Mouse (Mus musculus): ENCODE data around the gene Armc9. TPM values are rescaled to one million over a fixed set of nuclear protein-coding genes. Genes with fewer than 3 reads are reported as not detected.

The Armc9 gene
- polyA plus RNA-seq, 1 experiment from 2014 or later = 39.7 TPM

DNA sequence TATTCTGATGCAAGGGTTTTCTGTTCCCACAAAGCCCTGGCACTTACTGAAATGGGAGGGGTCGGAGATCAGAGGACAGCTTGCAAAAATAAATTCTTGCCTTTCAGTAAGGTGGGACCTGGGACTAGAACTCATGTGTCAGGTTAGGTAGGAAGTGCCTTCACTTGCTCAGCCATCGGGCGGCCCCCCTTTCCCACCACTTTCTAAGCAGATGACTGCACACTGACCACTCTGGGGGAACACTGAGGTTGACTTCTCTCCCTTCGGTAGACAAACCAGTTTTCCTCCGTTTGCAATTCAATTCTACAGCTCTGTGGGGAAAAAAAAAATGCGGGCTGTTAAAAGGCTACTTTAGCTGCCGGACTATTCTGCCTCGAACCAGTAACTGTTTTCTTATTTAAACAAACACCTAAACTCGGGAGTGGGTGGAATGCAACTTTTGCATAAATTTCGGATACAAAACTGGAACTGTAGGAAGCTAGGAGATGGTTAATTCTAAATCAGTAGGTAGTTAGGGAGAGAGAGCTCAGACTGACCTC lies 157.0 kb downstream of the Armc9 start:
- 30% methylated on average over 10 of the region's 10 CpGs for WGBS
- H3K4me2 ChIP-seq = no peak overlapping the region
- H3K9ac ChIP-seq = no peak overlapping the region
- no peaks in the 10 kb centered on the region for H3K27me3 ChIP-seq (replicated peaks)
- no peaks in the 10 kb centered on the region for H3K9me3 ChIP-seq
- H3K4me1 ChIP-seq = peaks cover 8% of the 10 kb centered on the region; the same call in 1 of the 2 replicates
- no peaks in the 10 kb centered on the region for H3K36me3 ChIP-seq (replicated peaks)
- no peak for ATAC-seq (replicated peaks)
- H3K4me3 ChIP-seq = no peak overlapping the region
- no peak overlapping the region for H3K27ac ChIP-seq

- Histone ChIP-seq H3K27me3 (replicated peaks) (no peaks in the 10 kb centered on the region), H3K9ac (no peak overlapping the region), H3K4me1 (peaks cover 8% of the 10 kb centered on the region; the same call in 1 of the 2 replicates), H3K27ac (no peak overlapping the region), H3K9me3 (no peaks in the 10 kb centered on the region), H3K4me2 (no peak overlapping the region), H3K36me3 (replicated peaks) (no peaks in the 10 kb centered on the region), H3K4me3 (no peak overlapping the region)
- whole genome bisulfite sequencing = 77% methylated on average over 3 of the region's 3 CpGs
- ATAC-seq (replicated peaks) = no peak
Observed at GRCm38 (mm10) chr1:86312269-86312668, 157.7 kb downstream of the Armc9 start.

DNA sequence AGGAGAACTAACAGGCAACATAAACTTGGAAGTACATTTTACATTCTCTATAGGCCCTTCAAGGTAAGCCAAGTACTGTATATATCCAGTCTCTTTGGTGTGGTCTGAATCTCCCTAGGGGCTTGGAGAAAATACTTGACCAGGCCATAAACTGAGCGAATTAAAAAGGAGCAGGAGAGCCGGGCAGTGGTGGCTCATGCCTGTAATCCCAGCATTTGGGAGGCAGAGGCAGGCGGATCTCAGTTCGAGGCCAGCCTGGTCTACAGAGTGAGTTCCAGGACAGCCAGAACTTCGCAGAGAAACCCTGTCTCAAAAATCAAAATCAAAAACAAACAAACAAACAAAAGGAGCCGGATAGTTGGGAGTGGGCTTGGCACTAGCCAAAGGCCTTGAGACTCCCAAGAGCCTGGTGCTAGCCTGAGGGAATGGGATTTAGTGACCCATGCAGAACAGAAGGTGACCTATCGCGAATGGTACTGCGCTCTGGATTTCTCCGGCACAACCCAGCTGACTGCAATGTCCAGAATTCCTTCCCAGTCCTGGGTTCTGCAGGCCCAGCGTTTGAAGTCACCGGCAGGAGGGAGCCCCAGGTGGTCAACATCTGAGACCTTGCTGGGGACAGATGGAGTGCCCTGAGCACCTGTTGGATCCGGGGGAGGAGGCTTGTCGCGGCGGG lies 158.7 kb downstream of the Armc9 start:
- H3K27ac ChIP-seq = no peak overlapping the region
- H3K4me3 ChIP-seq = no peak overlapping the region
- peaks cover 8% of the 10 kb centered on the region; the same call in 1 of the 2 replicates for H3K4me1 ChIP-seq
- 46% methylated on average over 16 of the region's 16 CpGs for WGBS
- no peak overlapping the region for H3K9ac ChIP-seq
- no peaks in the 10 kb centered on the region for H3K27me3 ChIP-seq (replicated peaks)
- ATAC-seq (replicated peaks) = no peak
- no peaks in the 10 kb centered on the region for H3K36me3 ChIP-seq (replicated peaks)
- no peak overlapping the region for H3K4me2 ChIP-seq
- no peaks in the 10 kb centered on the region for H3K9me3 ChIP-seq

DNA sequence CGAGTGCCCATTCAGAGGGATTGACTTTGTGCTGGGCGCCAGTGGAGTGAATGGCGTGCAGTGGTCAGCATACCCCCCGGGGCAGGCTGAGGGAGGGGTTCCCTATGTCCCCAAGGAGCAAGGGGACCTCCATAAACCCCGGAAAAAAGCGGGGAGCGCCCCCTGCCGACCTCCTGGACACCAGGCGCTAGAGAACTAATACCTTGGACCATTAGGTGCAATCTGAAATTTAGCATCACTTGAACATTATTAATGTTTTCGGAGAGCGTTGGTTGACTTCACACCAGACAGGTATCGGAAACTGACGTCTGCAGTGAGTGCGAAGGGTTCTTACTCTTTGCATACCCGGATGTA lies 159.2 kb downstream of the Armc9 start:
- 25% methylated on average over 15 of the region's 15 CpGs for WGBS
- H3K27me3 ChIP-seq (replicated peaks) = no peaks in the 10 kb centered on the region
- H3K9ac ChIP-seq = no peak overlapping the region
- H3K9me3 ChIP-seq = no peaks in the 10 kb centered on the region
- no peaks in the 10 kb centered on the region for H3K36me3 ChIP-seq (replicated peaks)
- H3K4me3 ChIP-seq = no peak overlapping the region
- ATAC-seq (replicated peaks) = no peak
- no peak overlapping the region for H3K27ac ChIP-seq
- H3K4me2 ChIP-seq = no peak overlapping the region
- H3K4me1 ChIP-seq = peaks cover 8% of the 10 kb centered on the region; the same call in 1 of the 2 replicates

DNA sequence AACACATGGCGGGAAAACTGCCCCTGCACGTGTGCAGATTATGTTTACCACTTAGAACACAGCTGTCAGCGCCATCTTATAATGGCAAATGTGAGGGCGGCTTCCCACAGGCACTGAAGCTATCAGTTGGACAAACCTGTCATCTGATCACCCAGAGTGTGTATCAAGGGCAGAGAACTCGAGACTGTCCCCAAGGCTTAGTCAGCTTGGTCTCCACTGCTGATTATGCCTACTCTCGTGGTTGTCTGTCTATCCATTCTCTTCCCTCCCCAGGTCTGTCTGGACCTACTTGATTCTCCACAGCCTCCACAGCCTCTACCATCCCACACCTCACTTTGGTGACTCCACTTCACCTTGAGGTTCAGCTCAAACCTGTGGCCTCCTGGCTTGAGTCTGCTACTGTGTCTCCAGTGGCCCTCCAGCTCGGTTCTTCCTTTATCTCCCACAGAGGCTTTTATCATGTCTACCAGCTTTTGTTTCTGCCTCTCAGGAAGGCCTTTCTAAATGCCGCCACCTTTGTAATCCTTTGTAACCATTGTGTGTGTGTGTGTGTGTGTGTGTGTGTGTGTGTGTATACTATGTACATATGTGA lies 166.3 kb downstream of the Armc9 start:
- no peaks in the 10 kb centered on the region for H3K27me3 ChIP-seq (replicated peaks)
- WGBS = 86% methylated on average over 7 of the region's 8 CpGs
- no peaks in the 10 kb centered on the region for H3K36me3 ChIP-seq (replicated peaks)
- H3K9ac ChIP-seq = no peak overlapping the region
- ATAC-seq (replicated peaks) = no peak
- H3K4me2 ChIP-seq = no peak overlapping the region
- no peaks in the 10 kb centered on the region for H3K9me3 ChIP-seq
- no peaks in the 10 kb centered on the region for H3K4me1 ChIP-seq
- no peak overlapping the region for H3K27ac ChIP-seq
- no peak overlapping the region for H3K4me3 ChIP-seq

Other genes starting within 250 kb of the Armc9 start
- gene 4933407L21Rik, start 226.3 kb upstream of the Armc9 start, polyA plus RNA-seq (2015; fragmentation: Nextera tagmentation; extraction: Ambion mirVana) = 8.9 and 11.0 TPM in 2 replicates
- gene Gpr55, start 193.8 kb upstream of the Armc9 start, polyA plus RNA-seq (2015; fragmentation: Nextera tagmentation; extraction: Ambion mirVana) = 0.15 and 0.17 TPM in 2 replicates
- gene Spata3, start 138.0 kb upstream of the Armc9 start, polyA plus RNA-seq (2015; fragmentation: Nextera tagmentation; extraction: Ambion mirVana) = 0.35 and 0.52 TPM in 2 replicates
- 8.6 and 9.7 TPM in 2 replicates for gene 2810459M11Rik, start 108.9 kb upstream of the Armc9 start, polyA plus RNA-seq (2015; fragmentation: Nextera tagmentation; extraction: Ambion mirVana)
- 191 TPM in 2 replicates for gene Psmd1, start 90.4 kb upstream of the Armc9 start, polyA plus RNA-seq (2015; fragmentation: Nextera tagmentation; extraction: Ambion mirVana)
- 0.11 and 0.46 TPM in 2 replicates for gene Htr2b, start 42.8 kb upstream of the Armc9 start, polyA plus RNA-seq (2015; fragmentation: Nextera tagmentation; extraction: Ambion mirVana)
- gene Gm21972, start 21.1 kb upstream of the Armc9 start, polyA plus RNA-seq (2015; fragmentation: Nextera tagmentation; extraction: Ambion mirVana) = 0.23 and 0.54 TPM in 2 replicates
- gene B3gnt7, start 148.1 kb downstream of the Armc9 start, polyA plus RNA-seq (2015; fragmentation: Nextera tagmentation; extraction: Ambion mirVana) = 7.0 and 8.3 TPM in 2 replicates
- gene Ncl, start 204.6 kb downstream of the Armc9 start, polyA plus RNA-seq (2015; fragmentation: Nextera tagmentation; extraction: Ambion mirVana) = 184 and 193 TPM in 2 replicates